ENCODE assay signal across 11 mouse cellular contexts in the genomic region with DNA sequence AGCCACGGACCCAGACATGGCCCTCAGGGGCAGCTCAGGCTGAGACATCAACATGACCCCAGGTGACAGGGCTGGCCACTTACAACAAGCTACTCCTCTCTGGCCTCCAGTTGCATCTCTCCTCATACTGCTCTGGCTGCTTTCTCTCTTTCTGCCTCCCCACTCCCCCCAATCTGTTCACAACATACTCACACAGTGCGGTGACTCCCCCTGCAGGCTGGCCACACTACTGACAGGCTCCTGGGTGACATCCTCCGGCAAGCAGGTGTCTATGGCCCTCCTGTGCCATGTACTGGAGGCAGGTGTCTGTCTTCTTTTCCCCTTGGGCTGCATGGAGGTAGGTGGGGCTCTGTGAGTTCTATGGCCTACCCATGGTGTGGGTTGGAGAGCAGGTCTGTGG. TPM values are rescaled to one million over a fixed set of nuclear protein-coding genes. Genes with fewer than 3 reads are reported as not detected.
DNase-seq lines count a peak whose midpoint lies in the region; ATAC-seq and TF ChIP-seq lines count a peak whose summit lies in the region.
"Had no signal": no experiment of that assay in that cellular context is flagged by ENCODE, and none has a peak within 500 bp of the region (broad histone marks: within the 10 kb centered on the region; RNA-seq: fewer than 3 reads in every experiment).

No protein-coding gene starts in this region.

- no peak for ATAC-seq in liver, embryonic 14.5 days (ENCODE audit: insufficient read depth)
- no peak for ATAC-seq in liver, embryonic 11.5 days (replicated peaks; ENCODE audit: low FRiP score)

- no peak overlapping the region for H3K27ac ChIP-seq in liver, embryonic 14.5 days
- H3K27ac ChIP-seq in liver, embryonic 11.5 days (ENCODE audit: low read depth, low read length) = no peak overlapping the region
- H3K27ac ChIP-seq in bone marrow, adult 2 months (ENCODE audit: control insufficient read depth, insufficient read depth, low read depth, low read length, poor library complexity) = no peak overlapping the region
- H3K27ac ChIP-seq: embryonic facial prominence, embryonic 12.5 days; forebrain, embryonic 10.5 days had no signal

- H3K4me1 ChIP-seq in liver, embryonic 14.5 days (replicated peaks; ENCODE audit: control insufficient read depth in 2 of 2, insufficient read depth in 2 of 2, low read length in 1 of 2) = 0 out of 4 replicates have a peak, but pooled peaks cover 0 to 2% of the 10 kb centered on the region in 2 experiments
- H3K4me1 ChIP-seq in liver, embryonic 11.5 days (replicated peaks; ENCODE audit: control insufficient read depth, insufficient read depth, low read length) = no peaks in the 10 kb centered on the region
- peaks cover 52% of the 10 kb centered on the region for H3K4me1 ChIP-seq in E14TG2a.4 (replicated peaks; ENCODE audit: low read depth, low read length)
- H3K4me1 ChIP-seq in bone marrow, adult 2 months (ENCODE audit: control insufficient read depth, insufficient read depth, low read length) = no peaks in the 10 kb centered on the region; the same call in 1 of the 2 replicates
- H3K4me1 ChIP-seq: embryonic facial prominence, embryonic 12.5 days had no signal

- H3K4me3 ChIP-seq in liver, embryonic 14.5 days (ENCODE audit: insufficient read depth in 1 of 2, low read depth in 2 of 2, low read length in 2 of 2) = no peak overlapping the region
- no peak overlapping the region for H3K4me3 ChIP-seq in liver, embryonic 11.5 days (ENCODE audit: low read depth, low read length)
- H3K4me3 ChIP-seq in E14TG2a.4 (replicated peaks; ENCODE audit: low read length) = no peak overlapping the region
- H3K4me3 ChIP-seq in bone marrow, adult 2 months (replicated peaks; ENCODE audit: control insufficient read depth, low read depth, low read length) = no peak overlapping the region
- H3K4me3 ChIP-seq: embryonic facial prominence, embryonic 12.5 days; forebrain, embryonic 10.5 days had no signal

- no peak for TF ChIP-seq POLR2A in bone marrow, adult 2 months (IDR thresholded peaks at IDR 0.05; ENCODE audit: borderline replicate concordance, control insufficient read depth, low read depth, low read length)

- no peak for DNase-seq in liver, embryonic 14.5 days (ENCODE audit: low read depth in 3 of 3, low spot score in 3 of 3)
- no peak for DNase-seq in liver, embryonic 11.5 days (ENCODE audit: low spot score)
- peak; percentile 47 for DNase-seq in thymus, postnatal 14 days
- no peak for DNase-seq in urinary bladder, adult 2 months (ENCODE audit: low spot score)
- DNase-seq in urinary bladder, postnatal 10 days (ENCODE audit: low spot score) = no peak
- DNase-seq: right cerebral cortex, postnatal 4 days had no signal

- no peak overlapping the region for H3K4me2 ChIP-seq in liver, embryonic 14.5 days (ENCODE audit: low read depth)
- no peak overlapping the region for H3K4me2 ChIP-seq in liver, embryonic 11.5 days
- H3K4me2 ChIP-seq: embryonic facial prominence, embryonic 12.5 days had no signal

- peak; percentile 27 for TF ChIP-seq CTCF in liver, embryonic 14.5 days (IDR thresholded peaks at IDR 0.05; ENCODE audit: low read depth)
- peak; percentile 30 for TF ChIP-seq CTCF in E14TG2a.4 (conservative IDR thresholded peaks at IDR 0.05; ENCODE audit: low read length)
- TF ChIP-seq CTCF in bone marrow, adult 2 months (IDR thresholded peaks at IDR 0.05; ENCODE audit: control insufficient read depth, insufficient read depth, low read length) = peak; percentile 20; the same call in 1 of the 2 replicates

- WGBS in liver, embryonic 14.5 days (ENCODE audit: insufficient replicate concordance) = 69% methylated on average over 3 of the region's 3 CpGs
- WGBS in liver, embryonic 11.5 days = 78% methylated on average over 3 of the region's 3 CpGs
- 76% methylated on average over 3 of the region's 3 CpGs for WGBS in bone marrow, adult 2 months

- H3K9ac ChIP-seq in liver, embryonic 14.5 days (replicated peaks) = no peak overlapping the region
- no peak overlapping the region for H3K9ac ChIP-seq in liver, embryonic 11.5 days (ENCODE audit: low read depth, low read length)
- H3K9ac ChIP-seq: embryonic facial prominence, embryonic 12.5 days had no signal

- no peaks in the 10 kb centered on the region for H3K9me3 ChIP-seq in liver, embryonic 14.5 days (ENCODE audit: control insufficient read depth, low read length)
- H3K9me3 ChIP-seq in liver, embryonic 11.5 days (ENCODE audit: control insufficient read depth, low read length) = no peaks in the 10 kb centered on the region
- H3K9me3 ChIP-seq in E14TG2a.4 (ENCODE audit: low read length) = no peaks in the 10 kb centered on the region
- H3K9me3 ChIP-seq: embryonic facial prominence, embryonic 12.5 days; forebrain, embryonic 10.5 days had no signal

- no peak for TF ChIP-seq EP300 in liver, embryonic 14.5 days (IDR thresholded peaks at IDR 0.05; ENCODE audit: low read depth)

- H3K36me3 ChIP-seq in liver, embryonic 14.5 days (replicated peaks; ENCODE audit: control insufficient read depth, insufficient read depth, low read depth) = no peaks in the 10 kb centered on the region
- H3K36me3 ChIP-seq in liver, embryonic 11.5 days (ENCODE audit: control insufficient read depth, insufficient read depth, low read length) = no peaks in the 10 kb centered on the region
- H3K36me3 ChIP-seq in E14TG2a.4 (ENCODE audit: insufficient read depth, low read length) = no peaks in the 10 kb centered on the region

- H3K27me3 ChIP-seq in liver, embryonic 14.5 days (ENCODE audit: control insufficient read depth, insufficient read depth, low read length) = no peaks in the 10 kb centered on the region
- H3K27me3 ChIP-seq in liver, embryonic 11.5 days (replicated peaks; ENCODE audit: control insufficient read depth, insufficient read depth, low read length) = no peaks in the 10 kb centered on the region
- no peaks in the 10 kb centered on the region for H3K27me3 ChIP-seq in E14TG2a.4 (ENCODE audit: insufficient read depth, low read length)
- H3K27me3 ChIP-seq: embryonic facial prominence, embryonic 12.5 days had no signal

RNA-seq across cellular contexts. Expression of a gene that starts 7.9 kb away (rescaled TPM):
- 5.1 and 5.3 TPM in 2 replicates for polyA plus RNA-seq in liver, embryonic 14.5 days (2012; rRNA removed)
- polyA plus RNA-seq in liver, embryonic 14.5 days (2014; fragmentation: Nextera tagmentation; extraction: Ambion mirVana) = 4.1 and 4.6 TPM in 2 replicates
- 19.2 and 20.8 TPM in 2 replicates for polyA plus RNA-seq in liver, embryonic 11.5 days (2014; fragmentation: Nextera tagmentation; extraction: Ambion mirVana)
- polyA plus RNA-seq in bone marrow, adult 2 months (2011; ENCODE audit: insufficient read depth, insufficient read length, low replicate concordance, missing spikeins) = 10.2 and 18.5 TPM in 2 replicates
- 17.7 and 20.9 TPM in 2 replicates for polyA plus RNA-seq in urinary bladder, adult 2 months (2012; rRNA removed)

RNA-seq across cellular contexts. Expression of a gene that starts 44.3 kb away (rescaled TPM):
- polyA plus RNA-seq in liver, embryonic 14.5 days (2012; rRNA removed) = 0.04 TPM in 2 replicates
- polyA plus RNA-seq in liver, embryonic 14.5 days (2014; fragmentation: Nextera tagmentation; extraction: Ambion mirVana) = not detected in 2 replicates
- 0.14 TPM in 1 of 2 replicates, not detected in the other for polyA plus RNA-seq in liver, embryonic 11.5 days (2014; fragmentation: Nextera tagmentation; extraction: Ambion mirVana)
- polyA plus RNA-seq in bone marrow, adult 2 months (2011; ENCODE audit: insufficient read depth, insufficient read length, low replicate concordance, missing spikeins) = 1.4 and 1.5 TPM in 2 replicates
- polyA plus RNA-seq in urinary bladder, adult 2 months (2012; rRNA removed) = 1.3 and 2.3 TPM in 2 replicates
- polyA plus RNA-seq: liver, embryonic 16.5 days had no signal

RNA-seq across cellular contexts. Expression of a gene that starts 49.6 kb away (rescaled TPM):
- 2.1 and 2.7 TPM in 2 replicates for polyA plus RNA-seq in liver, embryonic 14.5 days (2012; rRNA removed)
- 1.7 and 1.9 TPM in 2 replicates for polyA plus RNA-seq in liver, embryonic 14.5 days (2014; fragmentation: Nextera tagmentation; extraction: Ambion mirVana)
- polyA plus RNA-seq in liver, embryonic 11.5 days (2014; fragmentation: Nextera tagmentation; extraction: Ambion mirVana) = 6.1 and 6.7 TPM in 2 replicates
- 19.2 and 28.3 TPM in 2 replicates for polyA plus RNA-seq in bone marrow, adult 2 months (2011; ENCODE audit: insufficient read depth, insufficient read length, low replicate concordance, missing spikeins)
- polyA plus RNA-seq in urinary bladder, adult 2 months (2012; rRNA removed) = 21.0 and 23.2 TPM in 2 replicates

RNA-seq across cellular contexts. Expression of a gene that starts 57.6 kb away (rescaled TPM):
- 1.9 and 3.2 TPM in 2 replicates for polyA plus RNA-seq in liver, embryonic 14.5 days (2012; rRNA removed)
- polyA plus RNA-seq in liver, embryonic 14.5 days (2014; fragmentation: Nextera tagmentation; extraction: Ambion mirVana) = 4.6 and 5.7 TPM in 2 replicates
- 17.8 and 18.1 TPM in 2 replicates for polyA plus RNA-seq in liver, embryonic 11.5 days (2014; fragmentation: Nextera tagmentation; extraction: Ambion mirVana)
- 6.5 and 37.6 TPM in 2 replicates for polyA plus RNA-seq in bone marrow, adult 2 months (2011; ENCODE audit: insufficient read depth, insufficient read length, low replicate concordance, missing spikeins)
- polyA plus RNA-seq in urinary bladder, adult 2 months (2012; rRNA removed) = 600 and 646 TPM in 2 replicates
